Mouse (Mus musculus) liver, embryonic 16.5 days (tissue): ENCODE measurements around the gene Kdm4b. TPM values are rescaled to one million over a fixed set of nuclear protein-coding genes. Genes with fewer than 3 reads are reported as not detected.

Experiments
- ATAC-seq: fragments of 200-750 bp; cut with Nextera tagmentation; 2 replicates; pipeline ENCODE4 v1.8.0; 2017; ENCODE audit warnings: low read depth, mild to moderate bottlenecking, moderate number of reproducible peaks, moderate library complexity
- H3K27ac ChIP-seq: fragments of 300-500 bp; sonication (generic); 2 replicates; pipeline ENCODE4 v1.5.1; 2014; ENCODE audit warnings: mild to moderate bottlenecking, low read length
- H3K27me3 ChIP-seq: fragments of 300-500 bp; sonication (generic); 2 replicates; pipeline ENCODE4 v1.6.1; 2014; ENCODE audit warnings: low read depth, low read length, mixed read lengths; ENCODE audit not compliant: control insufficient read depth, insufficient read depth
- H3K36me3 ChIP-seq: fragments of 300-500 bp; sonication (generic); 2 replicates; pipeline ENCODE4 v1.6.1; 2014; ENCODE audit warnings: mild to moderate bottlenecking; ENCODE audit not compliant: control insufficient read depth, insufficient read depth
- H3K4me1 ChIP-seq: fragments of 300-500 bp; sonication (generic); 2 replicates; pipeline ENCODE4 v1.6.1; 2014; ENCODE audit warnings: low read depth, low read length, mixed read lengths; ENCODE audit not compliant: control insufficient read depth
- H3K4me2 ChIP-seq: fragments of 300-500 bp; sonication (generic); 2 replicates; pipeline ENCODE4 v1.6.1; 2014; ENCODE audit warnings: low read depth, low read length, mixed read lengths
- H3K4me3 ChIP-seq: fragments of 300-500 bp; sonication (generic); 2 replicates; pipeline ENCODE4 v1.5.1; 2014; ENCODE audit warnings: low read depth, mild to moderate bottlenecking, low read length
- H3K9ac ChIP-seq: fragments of 300-500 bp; sonication (generic); 2 replicates; pipeline ENCODE4 v1.6.1; 2014; ENCODE audit warnings: low read depth, low read length
- H3K9me3 ChIP-seq: fragments of 300-500 bp; sonication (generic); replicated peaks from 2 replicates; pipeline ENCODE4 v1.6.1; 2016; ENCODE audit warnings: low read length; ENCODE audit not compliant: control insufficient read depth
- whole genome bisulfite sequencing: fragments of 180-500 bp; shearing (Covaris S2); extraction: QIAGEN DNeasy Blood & Tissue Kit; methylation state at CpG from one replicate; pipeline ENCODE4 v1.1.7; 2014; ENCODE audit not compliant: insufficient replicate concordance; 5-methylcytosine and 5-hydroxymethylcytosine counted together
- polyA plus RNA-seq: library from polyadenylated mRNA; unstranded; fragments of >200 nt; fragmentation: Nextera tagmentation; extraction: Ambion mirVana; gene quantifications from 2 replicates; pipeline ENCODE4 v1.2.1, GENCODE M21; 2015

Gene Kdm4b
- polyA plus RNA-seq, 1 experiment from 2014 or later, result 7.0 TPM

DNA sequence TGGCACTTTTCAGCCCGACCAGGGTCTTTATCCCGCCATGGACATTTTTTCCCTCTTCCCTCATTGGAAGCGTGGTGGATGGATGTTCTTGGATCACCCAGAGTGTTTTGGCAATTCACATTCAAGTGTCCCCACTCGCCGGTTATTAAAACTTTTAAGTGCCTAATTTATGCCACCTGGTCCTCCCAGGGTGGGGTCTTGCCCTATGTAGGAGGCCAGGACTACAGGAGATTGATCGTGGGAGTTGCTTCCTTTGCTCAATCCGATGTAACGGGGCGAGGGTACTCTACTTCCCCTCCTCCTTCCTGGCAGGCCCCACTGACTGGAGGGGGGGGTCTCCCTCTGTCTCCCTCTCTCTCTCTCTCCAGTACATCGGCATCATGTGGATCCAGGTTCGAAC lies 21.1 kb upstream of the Kdm4b start:
- H3K27me3 ChIP-seq, result no peaks in the 10 kb centered on the region
- peaks cover 35% of the 10 kb centered on the region for H3K4me1 ChIP-seq
- peak overlapping the region; percentile 81 for H3K4me3 ChIP-seq
- H3K9me3 ChIP-seq, result no peaks in the 10 kb centered on the region
- H3K4me2 ChIP-seq, result peak overlapping the region; percentile 99
- peak overlapping the region; percentile 74 for H3K9ac ChIP-seq
- WGBS, result 11% methylated on average over 11 of the region's 11 CpGs
- H3K27ac ChIP-seq, result peak overlapping the region; percentile 67; the same call in 1 of the 2 replicates
- no peak for ATAC-seq
- H3K36me3 ChIP-seq, result peaks cover 28% of the 10 kb centered on the region

GRCm38 (mm10) chr17:56305156-56305555 lies 20.7 kb upstream of the Kdm4b start:
- Histone ChIP-seq H3K36me3 (peaks cover 31% of the 10 kb centered on the region), H3K9ac (peak overlapping the region; percentile 74), H3K4me1 (peaks cover 35% of the 10 kb centered on the region), H3K4me2 (peak overlapping the region; percentile 99), H3K27me3 (no peaks in the 10 kb centered on the region), H3K9me3 (no peaks in the 10 kb centered on the region), H3K4me3 (peak overlapping the region; percentile 81), H3K27ac (no peak overlapping the region)
- WGBS, result 46% methylated on average over 9 of the region's 9 CpGs
- no peak for ATAC-seq

DNA sequence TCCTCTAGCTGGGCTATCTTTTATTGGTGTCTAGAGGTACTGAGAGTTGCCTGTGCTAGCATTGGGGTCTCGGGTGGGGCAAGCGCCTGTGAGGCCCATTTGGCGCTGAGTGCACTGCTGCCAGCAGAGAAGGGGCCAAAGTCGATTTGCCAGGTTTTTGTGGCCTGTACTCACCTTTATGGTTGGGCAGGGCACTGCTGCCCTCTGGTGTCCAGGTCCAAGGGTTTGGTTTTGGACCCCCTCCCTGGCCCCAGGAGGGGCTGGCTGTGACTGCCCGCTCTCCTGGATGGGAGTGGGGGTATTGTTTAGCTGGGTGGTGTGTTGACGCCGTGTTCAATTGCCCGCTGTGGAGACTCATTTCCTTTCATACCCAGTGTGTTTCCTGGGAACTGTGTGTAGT lies 20.0 kb upstream of the Kdm4b start:
- Histone ChIP-seq H3K27me3 (no peaks in the 10 kb centered on the region), H3K36me3 (peaks cover 38% of the 10 kb centered on the region), H3K4me2 (peak overlapping the region; percentile 99; the same call in 1 of the 2 replicates), H3K9me3 (no peaks in the 10 kb centered on the region), H3K4me1 (peaks cover 35% of the 10 kb centered on the region), H3K9ac (no peak overlapping the region; the same call in 1 of the 2 replicates), H3K4me3 (peak overlapping the region; percentile 81; the same call in 1 of the 2 replicates), H3K27ac (no peak overlapping the region)
- ATAC-seq, result no peak
- 64% methylated on average over 8 of the region's 8 CpGs for WGBS

DNA sequence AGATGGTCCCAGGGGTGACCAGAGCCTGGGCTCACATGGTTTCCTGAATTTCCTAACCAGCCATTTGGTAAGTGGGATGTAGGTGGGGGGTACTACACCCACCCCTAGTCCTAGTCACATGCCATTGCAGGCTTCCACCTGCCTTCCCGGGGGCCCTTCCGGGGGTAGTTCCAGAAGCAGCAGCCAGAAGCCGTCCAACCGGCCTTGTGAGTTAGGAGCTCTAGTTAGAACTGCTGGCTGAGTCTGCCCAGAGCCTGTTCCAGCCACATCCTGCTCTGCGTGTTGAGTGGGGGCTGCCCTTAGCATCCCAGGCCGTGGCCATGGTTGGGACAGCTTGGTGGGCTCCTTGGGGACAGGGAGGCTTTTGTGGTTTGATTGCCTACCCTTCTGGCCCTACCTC lies 17.8 kb upstream of the Kdm4b start:
- H3K4me3 ChIP-seq, result no peak overlapping the region
- H3K27ac ChIP-seq, result no peak overlapping the region
- no peaks in the 10 kb centered on the region for H3K27me3 ChIP-seq
- H3K9me3 ChIP-seq, result no peaks in the 10 kb centered on the region
- ATAC-seq, result no peak
- H3K4me1 ChIP-seq, result peaks cover 24% of the 10 kb centered on the region
- WGBS, result 80% methylated on average over 6 of the region's 6 CpGs
- H3K36me3 ChIP-seq, result peaks cover 58% of the 10 kb centered on the region
- H3K9ac ChIP-seq, result no peak overlapping the region
- H3K4me2 ChIP-seq, result no peak overlapping the region

DNA sequence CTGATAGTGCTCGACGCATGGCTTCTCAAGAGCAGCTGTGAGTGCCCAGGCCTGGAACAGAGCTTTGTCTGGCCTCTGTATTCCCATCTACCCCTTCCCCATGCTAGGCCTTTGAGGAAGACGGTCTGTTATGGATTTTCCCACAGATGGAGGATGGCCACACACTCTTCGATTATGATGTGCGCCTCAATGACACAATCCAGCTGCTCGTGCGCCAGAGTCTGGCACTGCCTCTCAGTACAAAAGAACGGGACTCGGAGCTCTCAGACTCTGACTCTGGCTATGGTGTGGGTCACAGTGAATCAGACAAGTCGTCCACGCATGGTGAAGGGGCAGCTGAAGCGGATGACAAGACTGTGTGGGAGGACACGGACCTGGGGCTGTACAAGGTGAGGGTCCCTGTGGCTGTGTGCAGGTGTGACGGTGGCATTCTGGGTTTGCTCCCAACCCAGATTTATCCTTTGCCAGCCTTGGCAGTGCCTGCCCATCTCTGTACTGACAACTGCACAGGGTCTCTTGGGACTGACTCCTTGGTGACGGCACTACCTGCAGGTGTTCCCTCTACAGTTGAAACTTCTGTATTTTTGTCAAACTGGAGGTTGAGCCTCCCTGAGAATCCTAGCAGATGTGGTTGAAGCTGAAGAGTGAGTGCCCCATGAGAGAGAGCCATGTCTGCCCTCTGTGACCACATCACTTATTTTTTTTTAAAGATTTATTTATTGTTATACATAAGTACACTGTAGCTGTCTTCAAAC lies 16.5 kb upstream of the Kdm4b start:
- H3K4me3 ChIP-seq, result no peak overlapping the region
- H3K27ac ChIP-seq, result no peak overlapping the region
- ATAC-seq, result no peak
- peaks cover 69% of the 10 kb centered on the region for H3K36me3 ChIP-seq
- H3K4me2 ChIP-seq, result no peak overlapping the region
- H3K9ac ChIP-seq, result no peak overlapping the region
- 86% methylated on average over 15 of the region's 15 CpGs for WGBS
- H3K27me3 ChIP-seq, result no peaks in the 10 kb centered on the region
- H3K9me3 ChIP-seq, result no peaks in the 10 kb centered on the region
- H3K4me1 ChIP-seq, result peaks cover 24% of the 10 kb centered on the region

GRCm38 (mm10) chr17:56324419-56324818 lies 1.4 kb upstream of the Kdm4b start:
- Histone ChIP-seq H3K27me3 (no peaks in the 10 kb centered on the region), H3K27ac (peak overlapping the region; percentile 85; the same call in 1 of the 2 replicates), H3K9me3 (no peaks in the 10 kb centered on the region), H3K4me1 (peaks cover 36% of the 10 kb centered on the region), H3K4me2 (peak overlapping the region; percentile 82; the same call in 1 of the 2 replicates), H3K4me3 (no peak overlapping the region), H3K36me3 (peaks cover 26% of the 10 kb centered on the region), H3K9ac (no peak overlapping the region)
- ATAC-seq, result no peak
- WGBS, result 53% methylated on average over 3 of the region's 3 CpGs

DNA sequence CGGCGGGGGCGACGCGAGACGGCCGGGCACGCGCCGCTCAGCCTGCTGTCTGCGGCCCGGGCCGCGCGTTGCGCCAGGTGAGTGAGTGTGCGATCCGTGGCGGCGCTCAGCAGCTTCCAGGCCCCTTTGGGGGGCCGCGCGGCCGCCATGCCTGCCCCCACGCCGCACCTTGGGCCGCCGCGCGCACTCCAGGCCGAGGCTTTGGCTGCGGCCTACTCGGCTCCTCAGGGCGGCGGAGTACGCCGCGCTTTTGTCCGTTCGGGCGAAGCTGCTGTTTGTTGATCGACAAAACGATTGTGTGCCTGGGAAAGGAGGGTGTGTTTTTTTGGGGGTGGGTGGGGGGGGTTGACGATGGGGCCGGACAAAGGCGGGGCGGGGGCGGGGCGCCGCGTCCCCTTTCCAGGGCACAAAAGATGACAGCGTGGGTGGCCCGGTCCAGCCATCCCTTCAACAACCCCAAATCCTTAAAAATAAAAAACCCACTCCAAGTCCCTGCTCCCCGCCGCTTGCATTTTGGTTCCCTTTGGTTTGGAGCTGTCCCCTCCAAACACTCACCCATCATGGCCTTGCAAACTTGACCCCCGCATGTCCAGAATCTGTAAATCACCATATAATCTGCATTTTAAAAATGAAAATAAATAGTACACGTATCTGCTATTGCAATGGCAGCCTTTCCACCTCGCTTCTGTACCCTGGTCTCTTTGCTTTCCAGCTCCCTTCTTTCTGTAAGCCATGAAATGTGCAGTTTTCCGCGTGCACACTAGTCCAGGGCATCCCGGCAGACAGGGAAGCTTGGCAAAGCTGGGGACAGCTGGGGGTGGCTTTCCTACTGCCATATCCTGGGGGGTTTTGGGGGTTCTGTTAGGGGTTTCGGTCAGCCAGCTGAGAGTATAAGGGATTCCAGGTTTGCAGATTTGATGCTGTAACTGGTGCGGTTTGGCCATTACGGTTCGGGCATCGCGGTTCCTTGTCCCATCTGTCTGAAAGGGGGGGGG lies 588 bp downstream of the Kdm4b start:
- 4% methylated on average over 62 of the region's 67 CpGs for WGBS
- Histone ChIP-seq H3K4me2 (peak overlapping the region; percentile 99), H3K4me1 (peaks cover 36% of the 10 kb centered on the region), H3K36me3 (peaks cover 8% of the 10 kb centered on the region), H3K4me3 (peak overlapping the region; percentile 80), H3K27ac (peak overlapping the region; percentile 96), H3K9ac (peak overlapping the region; percentile 91), H3K27me3 (no peaks in the 10 kb centered on the region), H3K9me3 (no peaks in the 10 kb centered on the region)
- peak; percentile 38 for ATAC-seq

DNA sequence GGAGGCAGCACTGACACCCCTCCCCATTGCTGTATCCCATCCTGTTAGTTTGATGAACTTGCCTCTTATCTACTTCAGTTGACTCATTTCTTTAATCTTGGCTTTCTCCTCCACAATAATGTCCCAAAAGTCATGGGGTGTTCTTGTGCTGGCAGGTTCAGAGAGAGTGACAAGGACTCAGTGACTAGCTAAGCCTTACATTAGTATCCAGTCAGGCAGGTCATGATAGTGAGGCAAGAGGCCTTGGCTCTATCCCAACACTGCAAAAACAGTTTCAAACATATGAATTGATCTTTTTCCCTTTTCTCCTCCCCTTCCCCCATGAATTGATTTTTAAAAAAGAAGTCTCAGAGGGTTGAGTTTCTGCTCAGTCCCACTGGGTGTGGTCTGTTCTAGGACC lies 3.4 kb downstream of the Kdm4b start:
- Histone ChIP-seq H3K9me3 (no peaks in the 10 kb centered on the region), H3K4me2 (no peak overlapping the region), H3K4me3 (no peak overlapping the region), H3K36me3 (no peaks in the 10 kb centered on the region), H3K4me1 (peaks cover 39% of the 10 kb centered on the region), H3K27me3 (no peaks in the 10 kb centered on the region), H3K9ac (no peak overlapping the region), H3K27ac (peak overlapping the region; percentile 38; the same call in 1 of the 2 replicates)
- ATAC-seq, result no peak
